Mouse (Mus musculus) liver, embryonic 16.5 days (tissue): Measurements from ENCODE around the gene Rbms3. TPM values are rescaled to one million over a fixed set of nuclear protein-coding genes. Genes with fewer than 3 reads are reported as not detected.

Experiments used
- ATAC-seq: fragments of 200-750 bp; cut with Nextera tagmentation; 2 replicates; pipeline ENCODE4 v1.8.0; 2017; ENCODE audit warnings: low read depth, mild to moderate bottlenecking, moderate number of reproducible peaks, moderate library complexity
- H3K27ac ChIP-seq: fragments of 300-500 bp; sonication (generic); 2 replicates; pipeline ENCODE4 v1.5.1; 2014; ENCODE audit warnings: mild to moderate bottlenecking, low read length
- H3K27me3 ChIP-seq: fragments of 300-500 bp; sonication (generic); 2 replicates; pipeline ENCODE4 v1.6.1; 2014; ENCODE audit warnings: low read depth, low read length, mixed read lengths; ENCODE audit not compliant: control insufficient read depth, insufficient read depth
- H3K36me3 ChIP-seq: fragments of 300-500 bp; sonication (generic); 2 replicates; pipeline ENCODE4 v1.6.1; 2014; ENCODE audit warnings: mild to moderate bottlenecking; ENCODE audit not compliant: control insufficient read depth, insufficient read depth
- H3K4me1 ChIP-seq: fragments of 300-500 bp; sonication (generic); 2 replicates; pipeline ENCODE4 v1.6.1; 2014; ENCODE audit warnings: low read depth, low read length, mixed read lengths; ENCODE audit not compliant: control insufficient read depth
- H3K4me2 ChIP-seq: fragments of 300-500 bp; sonication (generic); 2 replicates; pipeline ENCODE4 v1.6.1; 2014; ENCODE audit warnings: low read depth, low read length, mixed read lengths
- H3K4me3 ChIP-seq: fragments of 300-500 bp; sonication (generic); 2 replicates; pipeline ENCODE4 v1.5.1; 2014; ENCODE audit warnings: low read depth, mild to moderate bottlenecking, low read length
- H3K9ac ChIP-seq: fragments of 300-500 bp; sonication (generic); 2 replicates; pipeline ENCODE4 v1.6.1; 2014; ENCODE audit warnings: low read depth, low read length
- H3K9me3 ChIP-seq: fragments of 300-500 bp; sonication (generic); replicated peaks from 2 replicates; pipeline ENCODE4 v1.6.1; 2016; ENCODE audit warnings: low read length; ENCODE audit not compliant: control insufficient read depth
- WGBS: fragments of 180-500 bp; shearing (Covaris S2); extraction: QIAGEN DNeasy Blood & Tissue Kit; methylation state at CpG from one replicate; pipeline ENCODE4 v1.1.7; 2014; ENCODE audit not compliant: insufficient replicate concordance; 5-methylcytosine and 5-hydroxymethylcytosine counted together
- polyA plus RNA-seq: library from polyadenylated mRNA; unstranded; fragments of >200 nt; fragmentation: Nextera tagmentation; extraction: Ambion mirVana; gene quantifications from 2 replicates; pipeline ENCODE4 v1.2.1, GENCODE M21; 2015

The Rbms3 gene
- polyA plus RNA-seq, 1 experiment from 2014 or later = 3.5 TPM

GRCm38 (mm10) chr9:117018741-117019163 lies 611.0 kb downstream of the Rbms3 start:
- Histone ChIP-seq H3K4me3 (peak overlapping the region; percentile 18), H3K9me3 (no peaks in the 10 kb centered on the region), H3K9ac (no peak overlapping the region), H3K27me3 (no peaks in the 10 kb centered on the region), H3K27ac (0 out of 2 replicates have a peak overlapping the region, but pooled peaks have one; percentile 19), H3K4me2 (0 out of 2 replicates have a peak overlapping the region, but pooled peaks have one; percentile 25), H3K36me3 (no peaks in the 10 kb centered on the region), H3K4me1 (no peaks in the 10 kb centered on the region; the same call in none of the 2 replicates)
- peak; percentile 83 for ATAC-seq
- 33% methylated on average over 2 of the region's 2 CpGs for WGBS

DNA sequence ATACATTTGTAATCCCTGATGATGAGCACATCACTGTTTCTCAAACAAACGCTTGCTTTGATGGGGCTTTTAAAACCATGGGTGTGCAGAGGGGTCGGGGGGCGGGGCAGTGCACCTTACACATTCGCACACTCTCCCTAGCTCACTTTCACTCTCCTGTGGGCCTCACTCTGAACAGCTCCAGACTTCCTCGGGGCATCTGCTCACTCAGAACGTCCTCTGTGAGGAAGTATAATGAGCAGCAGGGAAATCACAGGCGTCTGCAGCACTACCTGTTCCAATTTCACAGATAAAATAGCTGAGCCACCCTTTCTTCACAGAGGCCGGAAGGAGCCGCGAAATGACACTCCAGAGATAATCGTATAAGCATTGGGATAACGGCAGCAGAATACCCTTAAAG lies 611.4 kb downstream of the Rbms3 start:
- 44% methylated on average over 12 of the region's 12 CpGs for WGBS
- Histone ChIP-seq H3K36me3 (no peaks in the 10 kb centered on the region), H3K4me2 (peak overlapping the region; percentile 25; the same call in 1 of the 2 replicates), H3K27me3 (no peaks in the 10 kb centered on the region), H3K4me3 (peak overlapping the region; percentile 18), H3K9ac (no peak overlapping the region), H3K27ac (no peak overlapping the region), H3K4me1 (no peaks in the 10 kb centered on the region; the same call in none of the 2 replicates), H3K9me3 (no peaks in the 10 kb centered on the region)
- no peak for ATAC-seq

- WGBS = 39% methylated on average over 9 of the region's 9 CpGs
- no peak overlapping the region for H3K9ac ChIP-seq
- no peaks in the 10 kb centered on the region for H3K36me3 ChIP-seq
- no peaks in the 10 kb centered on the region for H3K9me3 ChIP-seq
- ATAC-seq = no peak
- H3K27me3 ChIP-seq = no peaks in the 10 kb centered on the region
- H3K27ac ChIP-seq = no peak overlapping the region
- H3K4me3 ChIP-seq = no peak overlapping the region
- H3K4me2 ChIP-seq = no peak overlapping the region
- H3K4me1 ChIP-seq = no peaks in the 10 kb centered on the region; the same call in none of the 2 replicates
These were observed 613.0 kb downstream of the Rbms3 start for GRCm38 (mm10) chr9:117016605-117017319.

DNA sequence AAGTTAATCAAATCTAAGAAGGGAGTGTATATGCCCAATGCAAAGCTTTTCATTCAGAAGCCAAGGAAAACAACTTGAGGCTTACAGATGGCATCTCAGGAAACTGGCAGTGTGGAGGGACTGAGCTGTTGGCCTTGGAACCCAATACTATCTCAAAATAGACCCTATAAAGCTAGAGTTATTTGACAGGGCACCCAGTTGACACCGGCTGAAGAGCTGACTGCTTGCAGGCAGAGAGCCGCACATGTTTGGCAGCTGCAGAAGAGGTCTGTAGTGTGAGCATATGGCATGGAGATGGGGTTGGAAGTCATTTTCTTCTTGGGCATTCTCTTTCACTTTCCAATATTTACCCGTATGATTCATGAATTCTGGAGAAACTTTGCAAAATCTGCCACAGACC lies 616.3 kb downstream of the Rbms3 start:
- H3K27me3 ChIP-seq = no peaks in the 10 kb centered on the region

DNA sequence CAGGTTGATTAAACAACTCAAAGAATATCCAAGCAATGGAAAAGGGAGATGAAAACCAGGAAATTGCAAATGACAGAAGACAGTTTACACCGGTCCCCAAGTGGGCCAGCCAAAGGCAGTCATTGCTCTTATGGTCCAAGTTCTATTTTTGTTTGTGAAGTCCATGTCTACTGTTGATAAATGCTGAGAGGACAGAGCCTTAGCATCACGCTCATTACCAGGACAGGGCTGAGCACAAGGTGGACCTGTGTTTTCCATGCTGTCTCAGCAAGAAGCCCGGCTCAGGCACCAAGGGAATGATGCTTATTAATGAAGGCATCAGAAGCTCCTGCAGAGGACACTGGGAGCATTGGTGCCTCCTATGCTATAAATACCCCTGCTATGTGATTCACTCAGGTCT lies 618.9 kb downstream of the Rbms3 start:
- H3K4me1 ChIP-seq = no peaks in the 10 kb centered on the region
- H3K4me3 ChIP-seq = no peak overlapping the region
- ATAC-seq = no peak
- no peaks in the 10 kb centered on the region for H3K27me3 ChIP-seq
- 66% methylated on average over 3 of the region's 3 CpGs for WGBS
- no peak overlapping the region for H3K4me2 ChIP-seq
- H3K36me3 ChIP-seq = no peaks in the 10 kb centered on the region
- H3K9me3 ChIP-seq = no peaks in the 10 kb centered on the region
- no peak overlapping the region for H3K27ac ChIP-seq
- no peak overlapping the region for H3K9ac ChIP-seq

More for the DNA sequence above, 616.3 kb downstream of the Rbms3 start:
- Histone ChIP-seq H3K36me3 (no peaks in the 10 kb centered on the region), H3K9me3 (no peaks in the 10 kb centered on the region), H3K4me2 (no peak overlapping the region), H3K4me1 (no peaks in the 10 kb centered on the region; the same call in 1 of the 2 replicates), H3K27ac (no peak overlapping the region), H3K4me3 (no peak overlapping the region), H3K9ac (no peak overlapping the region)
- 66% methylated on average over 3 of the region's 3 CpGs for WGBS
- ATAC-seq = no peak

DNA sequence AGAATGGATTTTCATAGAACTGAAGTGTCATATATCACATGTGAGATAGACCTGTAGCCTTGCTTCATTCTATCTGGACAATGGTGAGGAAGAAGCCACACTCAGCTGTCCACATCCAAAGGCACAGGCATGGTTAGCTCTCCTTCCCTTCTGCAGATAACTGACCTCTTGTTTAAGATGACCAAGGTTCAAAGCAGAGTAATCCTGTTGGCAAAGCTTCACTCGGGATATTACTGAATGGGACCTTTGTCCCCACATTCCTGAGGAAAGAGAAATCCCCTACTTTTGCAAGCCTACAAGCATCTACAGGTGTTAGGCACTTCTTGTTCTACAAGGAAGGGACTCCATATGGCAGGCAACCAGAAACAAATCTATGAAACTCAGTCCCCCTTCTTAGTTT lies 621.5 kb downstream of the Rbms3 start:
- Histone ChIP-seq H3K36me3 (no peaks in the 10 kb centered on the region), H3K27me3 (no peaks in the 10 kb centered on the region), H3K27ac (no peak overlapping the region), H3K9me3 (no peaks in the 10 kb centered on the region), H3K4me2 (no peak overlapping the region), H3K9ac (no peak overlapping the region), H3K4me1 (no peaks in the 10 kb centered on the region), H3K4me3 (no peak overlapping the region)
- no peak for ATAC-seq
- WGBS = 52% methylated on average over 1 of the region's 1 CpGs

GRCm38 (mm10) chr9:117002083-117002482 lies 627.6 kb downstream of the Rbms3 start:
- Histone ChIP-seq H3K9ac (no peak overlapping the region), H3K27me3 (no peaks in the 10 kb centered on the region), H3K4me1 (no peaks in the 10 kb centered on the region), H3K27ac (no peak overlapping the region), H3K4me3 (no peak overlapping the region), H3K36me3 (no peaks in the 10 kb centered on the region), H3K9me3 (no peaks in the 10 kb centered on the region), H3K4me2 (no peak overlapping the region)
- WGBS = 57% methylated on average over 2 of the region's 2 CpGs
- ATAC-seq = no peak

- Histone ChIP-seq H3K9me3 (no peaks in the 10 kb centered on the region), H3K4me2 (no peak overlapping the region), H3K4me3 (no peak overlapping the region), H3K9ac (no peak overlapping the region), H3K27ac (no peak overlapping the region), H3K27me3 (no peaks in the 10 kb centered on the region), H3K4me1 (no peaks in the 10 kb centered on the region), H3K36me3 (no peaks in the 10 kb centered on the region)
- no peak for ATAC-seq
- WGBS = 56% methylated on average over 6 of the region's 6 CpGs
These were observed 630.5 kb downstream of the Rbms3 start for GRCm38 (mm10) chr9:116999186-116999585.

DNA sequence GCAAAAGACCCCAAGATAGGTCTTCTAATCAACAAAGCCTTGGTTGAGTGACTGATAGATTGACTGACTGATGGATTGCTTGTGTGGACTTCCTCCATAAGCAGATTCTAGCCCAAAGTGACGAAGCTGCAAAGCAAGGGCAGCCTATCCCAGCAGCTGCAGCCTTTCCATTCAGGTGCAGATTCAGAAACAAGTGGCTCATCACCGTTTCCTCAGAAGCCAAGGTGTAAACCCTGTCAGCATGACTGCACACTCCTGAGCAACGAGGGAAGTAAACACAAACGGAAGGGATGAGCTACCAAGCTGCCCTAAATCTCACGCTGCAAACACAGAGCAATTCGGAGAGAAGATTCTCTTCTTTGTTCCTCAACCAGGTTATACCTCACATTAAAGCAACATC lies 639.4 kb downstream of the Rbms3 start:
- H3K9me3 ChIP-seq = no peaks in the 10 kb centered on the region
- H3K36me3 ChIP-seq = no peaks in the 10 kb centered on the region
- 67% methylated on average over 6 of the region's 6 CpGs for WGBS
- no peak overlapping the region for H3K27ac ChIP-seq
- no peak overlapping the region for H3K9ac ChIP-seq
- no peaks in the 10 kb centered on the region for H3K27me3 ChIP-seq
- H3K4me1 ChIP-seq = no peaks in the 10 kb centered on the region
- no peak overlapping the region for H3K4me3 ChIP-seq
- H3K4me2 ChIP-seq = no peak overlapping the region
- ATAC-seq = no peak
